Mouse (Mus musculus): Measurements from ENCODE around the gene Mup3.
"Not testable (repeated sequence)": the region's sequence is repeated elsewhere in the genome, so short reads cannot be mapped to it uniquely, and the experiment has no call there.

The Mup3 gene

GRCm38 (mm10) chr4:62087241-62087640 lies at the start of gene Mup3:
Gene Mup3, minus strand, starts transcription at chr4:62087342.
- DNase-seq, result no peak

- DNase-seq, result no peak
These were observed 46.6 kb upstream of the Mup3 start for GRCm38 (mm10) chr4:62133706-62134105.

- DNase-seq, result not testable (repeated sequence)
These were observed 16.2 kb upstream of the Mup3 start for GRCm38 (mm10) chr4:62103366-62103765.

DNA sequence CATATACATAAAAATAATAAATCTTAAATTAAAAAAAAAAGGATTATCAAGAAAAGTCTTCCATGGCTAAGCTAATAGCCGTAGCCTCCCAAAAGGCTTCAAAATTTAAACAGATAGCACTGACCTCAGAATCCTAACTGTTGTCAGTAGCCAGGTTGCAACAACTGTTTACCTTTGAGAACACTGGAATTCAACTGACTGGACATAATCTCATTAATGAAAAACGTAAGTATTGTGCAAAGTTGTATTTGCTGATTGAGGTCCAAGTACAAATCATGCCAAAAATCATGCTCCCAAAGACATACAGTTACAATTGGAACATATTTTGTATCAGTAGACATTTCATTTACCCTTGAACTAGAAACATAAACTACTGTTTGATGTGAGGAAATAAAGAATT lies 811 bp upstream of the Mup3 start:
- DNase-seq, result no peak

DNA sequence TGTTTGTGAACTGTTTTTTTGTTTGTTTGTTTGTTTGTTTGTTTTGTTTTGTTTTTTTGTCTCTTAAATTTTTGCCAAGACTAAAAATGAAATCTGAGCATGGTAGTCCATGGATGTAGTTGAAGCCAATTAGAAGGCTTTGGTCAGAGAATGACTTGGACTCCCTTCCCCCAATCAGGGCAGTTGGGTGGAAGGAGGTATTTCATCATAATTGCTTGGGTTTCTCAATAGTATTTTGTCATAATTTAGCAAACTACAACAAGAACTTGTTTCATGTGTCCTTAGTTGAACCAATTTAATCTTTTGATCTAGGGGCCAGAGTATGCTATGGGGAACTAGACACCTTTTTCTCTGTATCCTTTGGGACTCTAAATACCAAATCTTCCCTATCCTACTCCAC lies 4.4 kb downstream of the Mup3 start:
- DNase-seq, result no peak

DNA sequence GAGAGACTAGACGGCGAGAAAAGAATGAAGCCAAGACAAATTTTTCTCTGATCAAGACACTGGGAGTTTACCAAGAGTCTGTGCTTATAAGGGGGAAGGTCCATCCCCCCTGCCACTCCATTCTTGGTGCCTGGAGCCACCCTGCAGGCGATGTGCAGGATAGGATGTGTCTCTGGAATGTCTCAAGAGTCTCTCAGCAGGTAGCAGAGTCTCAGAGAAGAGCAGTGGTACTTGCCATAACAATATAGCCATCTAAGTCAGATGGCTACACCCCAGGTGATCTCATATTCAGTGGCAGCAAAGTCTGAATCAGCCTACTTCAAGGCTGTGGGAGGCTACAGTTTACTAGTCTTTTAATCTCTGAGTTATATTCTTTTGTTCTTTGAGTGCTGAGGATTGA lies 12.0 kb downstream of the Mup3 start:
- DNase-seq, result no peak

GRCm38 (mm10) chr4:62054780-62055179 lies 32.4 kb downstream of the Mup3 start:
- DNase-seq, result not testable (repeated sequence)

DNA sequence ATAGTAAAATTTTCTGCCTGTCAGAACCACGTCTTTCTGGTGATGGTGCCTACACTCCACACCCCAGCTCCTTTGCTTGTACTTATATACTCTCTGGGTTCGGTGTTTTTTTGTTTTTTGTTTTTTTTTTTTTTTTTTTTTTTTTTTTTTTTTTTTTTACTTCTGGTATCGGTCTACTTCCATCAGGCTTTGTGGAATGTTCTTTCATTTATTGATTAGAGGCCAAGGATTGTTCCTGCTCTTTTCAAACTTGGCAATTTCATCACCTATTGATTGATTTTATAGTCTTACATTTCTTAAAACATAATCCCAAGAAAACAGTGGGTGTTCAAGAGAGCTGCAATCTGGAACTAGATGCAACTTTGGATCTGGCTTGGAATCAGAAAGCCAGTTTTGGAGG lies 33.1 kb downstream of the Mup3 start, which contains the start of gene Mup20:
TSS of gene Mup20 (minus strand) at position 101 of the 400 bp plus-strand sequence.
- not testable (repeated sequence) for DNase-seq

Measured in thymus, adult 18-20 months (tissue).